Mouse (Mus musculus) A20 (cell line): ENCODE measurements around the gene Bpifa6.
"Not testable (repeated sequence)": the region's sequence is repeated elsewhere in the genome, so short reads cannot be mapped to it uniquely, and the experiment has no call there.

ENCODE experiments used
- DNase-seq: peaks from one replicate; pipeline ENCODE4 v3.0.0-alpha.2; 2011; ENCODE audit warnings: low read depth, low spot score

Bpifa6 gene

GRCm38 (mm10) chr2:153974582-153974981 is at the start of gene Bpifa6:
Gene Bpifa6 (plus strand): TSS chr2:153974945.
- DNase-seq, result no peak

GRCm38 (mm10) chr2:153929871-153930413 is 44.8 kb upstream of the Bpifa6 start:
- peak; percentile 63 for DNase-seq

GRCm38 (mm10) chr2:153931125-153931524 is 43.6 kb upstream of the Bpifa6 start:
- no peak for DNase-seq

- no peak for DNase-seq
Observed at GRCm38 (mm10) chr2:153933311-153933710, 41.4 kb upstream of the Bpifa6 start.

- no peak for DNase-seq
Observed at GRCm38 (mm10) chr2:153935348-153935747, 39.4 kb upstream of the Bpifa6 start.

GRCm38 (mm10) chr2:153937843-153938242 is 36.9 kb upstream of the Bpifa6 start, which contains the start of gene Bpifb4:
Gene Bpifb4 (plus strand): TSS chr2:153938212.
- DNase-seq, result no peak

- peak; percentile 68 for DNase-seq
Observed at GRCm38 (mm10) chr2:153943537-153943936, 31.2 kb upstream of the Bpifa6 start.

GRCm38 (mm10) chr2:153944567-153944966 is 30.2 kb upstream of the Bpifa6 start:
- DNase-seq, result no peak

- peak; percentile 70 for DNase-seq
Observed at GRCm38 (mm10) chr2:153952897-153953296, 21.8 kb upstream of the Bpifa6 start.

- DNase-seq, result peak; percentile 80
Observed at GRCm38 (mm10) chr2:153953836-153954235, 20.9 kb upstream of the Bpifa6 start.

- DNase-seq, result no peak
Observed at GRCm38 (mm10) chr2:153962821-153963331, 11.9 kb upstream of the Bpifa6 start.

- no peak for DNase-seq
Observed at GRCm38 (mm10) chr2:153963334-153963733, 11.4 kb upstream of the Bpifa6 start.

GRCm38 (mm10) chr2:153970221-153970620 is 4.5 kb upstream of the Bpifa6 start:
- DNase-seq, result no peak

GRCm38 (mm10) chr2:153995770-153996169 is 21.0 kb downstream of the Bpifa6 start:
- DNase-seq, result peak; percentile 42

- no peak for DNase-seq
Observed at GRCm38 (mm10) chr2:154000501-154000900, 25.8 kb downstream of the Bpifa6 start.

GRCm38 (mm10) chr2:154001056-154001455 is 26.3 kb downstream of the Bpifa6 start:
- no peak for DNase-seq

GRCm38 (mm10) chr2:154004456-154004855 is 29.7 kb downstream of the Bpifa6 start:
- no peak for DNase-seq

- DNase-seq, result no peak
Observed at GRCm38 (mm10) chr2:154005094-154005493, 30.3 kb downstream of the Bpifa6 start.

GRCm38 (mm10) chr2:154005734-154006133 is 31.0 kb downstream of the Bpifa6 start:
- no peak for DNase-seq

- DNase-seq, result peak; percentile 15
Observed at GRCm38 (mm10) chr2:154006331-154006730, 31.6 kb downstream of the Bpifa6 start.

GRCm38 (mm10) chr2:154007381-154007780 is 32.6 kb downstream of the Bpifa6 start:
- DNase-seq, result no peak

- DNase-seq, result no peak
Observed at GRCm38 (mm10) chr2:154007965-154008364, 33.2 kb downstream of the Bpifa6 start, which contains the start of gene Bpifa2. Gene Bpifa2 (plus strand): TSS chr2:154008265.

GRCm38 (mm10) chr2:154017990-154018389 is 43.2 kb downstream of the Bpifa6 start:
- DNase-seq, result no peak

GRCm38 (mm10) chr2:154024676-154025075 is 49.9 kb downstream of the Bpifa6 start:
- DNase-seq, result not testable (repeated sequence)
